Mouse (Mus musculus) gastrocnemius, postnatal 10 days (tissue): ENCODE measurements at regions not wholly inside any gene's neighbourhood (a gene's known extent, or its start where the extent isn't known, plus 50 kb on each side); places are given as distances from the start of the nearest gene placed in this dataset.
"Not testable (repeated sequence)": the region's sequence is repeated elsewhere in the genome, so short reads cannot be mapped to it uniquely, and the experiment has no call there.

Experiments
- DNase-seq: peaks from one replicate; pipeline ENCODE4 v3.0.0; 2021; ENCODE audit warnings: mixed read lengths

GRCm38 (mm10) chrX:50501181-50501580 lies 72.9 kb upstream of the Olfr1324 start:
- DNase-seq, result no peak

GRCm38 (mm10) chrX:50490477-50490967 lies 62.2 kb upstream of the Olfr1324 start:
- DNase-seq, result not testable (repeated sequence)
